Mouse (Mus musculus): ENCODE measurements around the gene Cerk. TPM values are rescaled to one million over a fixed set of nuclear protein-coding genes. Genes with fewer than 3 reads are reported as not detected.
"Not testable (repeated sequence)": the region's sequence is repeated elsewhere in the genome, so short reads cannot be mapped to it uniquely, and the experiment has no call there.

Cerk gene
- total RNA-seq, 2 experiments from 2014 or later: 28.0 to 28.1 TPM

- no peak for DNase-seq
- intact Hi-C loops (cut with DNase I): no loop called here
Measured at GRCm38 (mm10) chr15:86104401-86105344, 81.3 kb downstream of the Cerk start.

DNA sequence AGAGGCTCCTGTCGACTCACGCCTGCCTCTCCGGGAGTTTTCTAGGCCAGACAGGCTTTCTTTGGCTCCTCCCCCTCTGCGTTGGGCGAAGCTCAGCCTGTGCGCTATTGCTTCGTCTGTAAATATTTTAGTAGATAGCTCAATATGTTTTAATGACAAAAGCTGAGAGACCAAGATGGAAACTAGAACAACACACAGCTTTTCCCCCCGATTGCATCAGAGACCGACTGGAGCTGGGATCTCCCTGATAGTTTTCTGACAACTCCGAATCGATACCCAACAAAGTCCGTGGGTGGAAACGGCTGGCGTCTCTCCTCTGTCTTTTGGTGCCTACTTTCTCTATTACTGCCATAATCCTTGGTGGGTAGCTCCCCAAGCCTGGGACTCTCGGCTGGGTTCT, 83.6 kb downstream of the Cerk start:
- no peak for DNase-seq
- intact Hi-C loops (cut with DNase I): no loop called here

DNA sequence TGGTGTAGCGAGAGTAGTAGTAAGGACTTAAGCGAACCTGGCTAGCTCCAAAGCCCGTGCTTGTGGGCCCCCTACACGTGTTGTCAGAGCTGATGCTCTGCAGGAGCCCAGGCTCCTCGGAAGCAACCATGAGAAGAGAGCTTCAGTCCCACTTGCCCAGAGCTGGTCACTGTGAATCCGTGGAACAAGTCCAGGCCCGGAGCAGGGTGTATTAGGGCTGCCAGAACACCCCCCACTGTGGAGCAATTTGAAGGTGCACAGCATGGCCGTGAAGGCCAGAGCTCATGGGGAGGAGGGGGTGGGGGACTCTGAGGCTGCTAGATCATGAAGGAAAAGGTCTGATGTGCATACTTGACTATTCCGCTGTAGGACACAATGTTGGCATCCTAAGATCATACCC, 84.4 kb downstream of the Cerk start:
- DNase-seq: no peak

DNA sequence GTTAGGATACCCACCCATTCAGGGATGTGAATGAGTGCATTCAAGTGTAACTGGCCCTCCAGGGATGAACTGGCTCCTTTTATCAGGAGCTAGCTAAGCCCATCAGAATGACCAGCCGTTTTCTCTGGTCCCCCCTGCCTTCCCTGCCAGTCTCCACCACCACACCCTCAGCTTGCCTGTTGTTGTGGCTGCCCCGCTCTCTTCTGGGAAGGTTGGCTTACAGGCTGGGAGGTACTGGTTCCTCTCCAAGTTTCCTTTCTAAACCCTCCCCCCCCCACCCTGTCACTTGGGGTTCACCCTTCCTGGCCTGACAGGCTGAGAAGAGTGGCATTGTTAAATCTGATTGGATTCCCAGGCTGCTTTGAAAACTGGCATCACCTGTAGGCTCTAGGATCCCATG, 88.1 kb downstream of the Cerk start:
- intact Hi-C loops (cut with DNase I): no loop called here
- DNase-seq: no peak

More for the DNA sequence above, 84.4 kb downstream of the Cerk start:
- intact Hi-C loops (cut with DNase I): no loop called here

DNA sequence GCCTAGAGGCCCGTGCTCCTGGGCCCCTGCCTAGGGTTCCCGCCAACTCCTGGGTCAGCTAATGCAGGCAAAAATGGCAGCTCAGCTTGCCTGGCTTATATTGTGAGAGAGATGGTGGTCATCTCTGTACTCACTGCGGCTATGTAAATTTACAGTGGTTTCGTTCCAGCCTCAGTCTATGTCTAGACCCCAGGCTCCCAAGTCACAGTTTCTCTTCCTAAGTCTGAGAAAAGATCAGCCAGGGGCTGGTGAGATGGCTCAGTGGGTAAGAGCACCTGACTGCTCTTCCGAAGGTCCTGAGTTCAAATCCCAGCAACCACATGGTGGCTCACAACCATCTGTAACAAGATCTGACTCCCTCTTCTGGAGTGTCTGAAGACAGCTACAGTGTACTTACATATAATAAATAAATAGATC, 89.3 kb downstream of the Cerk start:
- intact Hi-C loops (cut with DNase I); DNase-seq: not testable (repeated sequence)

DNA sequence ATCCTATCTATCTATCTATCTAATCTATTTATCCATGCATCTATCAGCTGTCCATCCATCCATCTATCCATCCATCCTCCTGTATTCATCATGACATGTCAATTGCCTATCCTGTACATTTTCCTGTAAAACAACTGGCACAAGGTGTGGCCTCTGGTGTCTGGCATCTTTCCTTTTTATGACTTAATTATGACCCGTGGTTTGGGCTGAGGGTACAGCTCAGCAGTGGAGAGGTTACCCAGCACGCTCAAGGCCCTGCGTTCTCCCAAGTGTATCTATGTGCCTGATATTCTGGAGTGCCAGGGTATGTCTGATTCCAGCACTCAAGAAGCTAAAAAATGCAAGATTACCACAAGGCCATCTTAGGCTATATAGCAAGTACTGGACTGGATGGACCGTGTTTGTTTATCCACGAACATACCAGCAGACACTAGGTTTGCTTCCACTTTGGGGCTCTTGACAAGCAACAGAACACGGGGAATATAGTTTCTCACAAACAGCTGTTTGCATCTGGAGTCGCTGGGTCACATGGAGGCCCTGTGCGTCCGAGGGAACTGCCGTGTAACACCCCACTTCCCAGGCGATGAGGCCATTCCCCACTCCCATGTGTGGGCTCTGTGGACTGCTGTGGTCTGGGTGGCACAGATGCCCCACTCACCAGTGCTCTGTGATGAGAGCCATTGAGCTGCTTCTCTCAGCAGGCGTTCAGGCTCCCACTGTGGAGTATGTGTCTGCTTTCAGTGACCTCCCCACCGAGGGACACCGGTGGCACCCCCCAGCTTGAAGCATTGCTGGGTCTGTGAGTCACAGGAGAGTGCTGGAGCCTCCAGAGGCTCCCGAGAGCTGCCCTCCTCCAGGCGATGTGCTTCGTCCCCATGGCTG, 90.0 kb downstream of the Cerk start:
- intact Hi-C loops (cut with DNase I): no loop called here
- DNase-seq: peak in 1 of 2 experiments; percentile 41

- DNase-seq: no peak
- intact Hi-C loops (cut with DNase I): no loop called here
Measured at GRCm38 (mm10) chr15:86094324-86095121, 91.4 kb downstream of the Cerk start.

DNA sequence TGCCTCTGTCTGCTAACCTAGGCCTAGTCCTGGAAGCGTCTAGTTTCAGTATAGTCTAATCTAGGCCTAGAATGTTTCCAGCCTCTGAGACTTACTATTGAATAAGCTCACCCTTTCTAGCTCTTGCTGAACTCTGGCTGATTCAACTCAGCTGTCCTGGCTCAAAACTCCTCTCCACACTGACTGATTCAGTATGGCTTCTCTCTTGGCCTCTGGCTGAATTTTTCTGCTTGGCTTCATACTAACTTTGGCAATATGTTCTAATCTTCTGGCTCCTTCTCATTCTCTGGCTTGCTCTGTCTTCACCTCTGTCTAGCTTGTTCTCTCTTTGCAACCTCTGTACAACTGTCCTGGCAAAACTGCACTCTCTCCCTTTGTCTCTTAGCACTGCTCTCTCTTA, 92.7 kb downstream of the Cerk start:
- intact Hi-C loops (cut with DNase I): no loop called here
- peak in 1 of 2 experiments; percentile 35 for DNase-seq

- DNase-seq: peak in 1 of 2 experiments; percentile 55
- intact Hi-C loops (cut with DNase I): loop anchor here (2.0 kb wide), 2 partner anchors 19 to 31 kb away; no protein-coding TSS in a partner anchor
Measured at GRCm38 (mm10) chr15:86091998-86092670, 93.8 kb downstream of the Cerk start.

DNA sequence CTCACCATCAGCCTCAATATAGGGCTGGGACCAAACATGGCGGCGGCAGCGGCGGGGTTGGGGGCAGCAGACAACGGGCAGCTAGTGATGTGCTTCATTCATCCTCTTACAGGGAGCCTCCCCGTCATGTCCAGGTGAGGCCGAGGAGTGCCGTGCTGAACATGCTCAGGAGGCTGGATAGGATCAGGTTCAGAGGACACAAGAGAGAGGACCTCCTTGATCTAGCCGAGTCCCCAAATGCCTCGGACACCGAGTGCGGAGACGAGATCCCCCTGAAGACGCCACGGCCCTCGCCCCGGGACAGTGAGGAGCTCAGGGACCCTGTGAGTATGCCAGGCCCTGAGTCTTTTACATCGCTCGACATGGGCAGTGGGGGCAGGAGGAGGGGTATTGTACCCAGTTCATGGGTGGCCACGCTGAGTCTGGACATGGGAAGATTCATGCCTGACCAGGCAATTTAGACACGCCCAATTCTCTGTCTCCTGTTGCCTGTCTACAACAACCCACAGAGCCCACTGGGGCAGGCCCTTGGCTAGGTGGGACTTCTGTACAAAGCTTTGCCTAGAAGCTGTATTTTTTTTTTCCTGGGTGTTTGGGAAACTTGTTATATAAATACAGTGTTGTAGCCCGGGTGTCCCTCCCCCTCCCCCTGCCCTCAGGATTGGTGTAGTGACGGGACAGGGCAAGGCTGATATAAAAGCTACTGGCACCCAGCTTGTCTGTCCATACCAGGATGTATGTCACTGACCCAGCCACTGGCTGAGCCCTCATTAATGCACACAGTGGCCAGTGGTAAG, 94.5 kb downstream of the Cerk start:
- no peak for DNase-seq
- intact Hi-C loops (cut with DNase I): loop anchor here (2.0 kb wide), 2 partner anchors 19 to 31 kb away; no protein-coding TSS in a partner anchor

GRCm38 (mm10) chr15:86090578-86090977, 95.4 kb downstream of the Cerk start:
- DNase-seq: no peak
- intact Hi-C loops (cut with DNase I): loop anchor here (2.0 kb wide), 2 partner anchors 20 to 32 kb away; no protein-coding TSS in a partner anchor

- intact Hi-C loops (cut with DNase I): loop anchor here (2.0 kb wide), 2 partner anchors 21 to 33 kb away; no protein-coding TSS in a partner anchor
- peak; percentile 70 to 75 for DNase-seq
Measured at GRCm38 (mm10) chr15:86089991-86090529, 95.9 kb downstream of the Cerk start.

Other genes with a start within 250 kb of the Cerk start
- gene Celsr1, start 152.4 kb downstream of the Cerk start, total RNA-seq (2021): 1 to 10 TPM; 6.4 to 7.2 TPM
- 10 to 100 TPM; 29.6 to 35.3 TPM for gene Gramd4, start 128.4 kb downstream of the Cerk start, total RNA-seq (2021)
- 10 to 100 TPM; 21.7 to 28.6 TPM for gene Tbc1d22a, start 28.3 kb upstream of the Cerk start, total RNA-seq (2021)